Mouse (Mus musculus): Measurements from ENCODE around the gene Exoc6b. TPM values are rescaled to one million over a fixed set of nuclear protein-coding genes. Genes with fewer than 3 reads are reported as not detected.

Gene Exoc6b
- polyA plus RNA-seq, 1 experiment from 2014 or later: 52.7 TPM

- no peak overlapping the region for H3K9ac ChIP-seq (replicated peaks)
- H3K27ac ChIP-seq (replicated peaks): no peak overlapping the region
- no peaks in the 10 kb centered on the region for H3K27me3 ChIP-seq
- no peaks in the 10 kb centered on the region for H3K36me3 ChIP-seq
- no peaks in the 10 kb centered on the region for H3K9me3 ChIP-seq
- no peak overlapping the region for H3K4me2 ChIP-seq (replicated peaks)
- 0 out of 2 replicates have a peak, but pooled peaks cover 2% of the 10 kb centered on the region for H3K4me1 ChIP-seq
- H3K4me3 ChIP-seq: no peak overlapping the region
- WGBS: 91% methylated on average over 4 of the region's 4 CpGs
- ATAC-seq (replicated peaks): no peak
These were observed 428.3 kb downstream of the Exoc6b start for GRCm38 (mm10) chr6:84641062-84641431.

- no peak overlapping the region for H3K4me2 ChIP-seq (replicated peaks)
- H3K9ac ChIP-seq (replicated peaks): no peak overlapping the region
- H3K27ac ChIP-seq (replicated peaks): no peak overlapping the region
- H3K4me1 ChIP-seq: no peaks in the 10 kb centered on the region
- no peak overlapping the region for H3K4me3 ChIP-seq
- no peaks in the 10 kb centered on the region for H3K36me3 ChIP-seq
- no peaks in the 10 kb centered on the region for H3K9me3 ChIP-seq
- ATAC-seq (replicated peaks): no peak
- no peaks in the 10 kb centered on the region for H3K27me3 ChIP-seq
- 81% methylated on average over 9 of the region's 9 CpGs for WGBS
These were observed 428.8 kb downstream of the Exoc6b start for GRCm38 (mm10) chr6:84640324-84641061.

- ATAC-seq (replicated peaks): no peak
- Histone ChIP-seq H3K27ac (replicated peaks) (no peak overlapping the region), H3K4me3 (no peak overlapping the region), H3K27me3 (no peaks in the 10 kb centered on the region), H3K9me3 (no peaks in the 10 kb centered on the region), H3K9ac (replicated peaks) (no peak overlapping the region), H3K4me1 (no peaks in the 10 kb centered on the region), H3K36me3 (no peaks in the 10 kb centered on the region), H3K4me2 (replicated peaks) (no peak overlapping the region)
These were observed 431.1 kb downstream of the Exoc6b start for GRCm38 (mm10) chr6:84638206-84638605.

- H3K27me3 ChIP-seq: no peaks in the 10 kb centered on the region
- no peaks in the 10 kb centered on the region for H3K9me3 ChIP-seq
- no peaks in the 10 kb centered on the region for H3K36me3 ChIP-seq
- H3K4me3 ChIP-seq: no peak overlapping the region
- ATAC-seq (replicated peaks): no peak
- H3K4me2 ChIP-seq (replicated peaks): no peak overlapping the region
- no peak overlapping the region for H3K27ac ChIP-seq (replicated peaks)
- WGBS: 96% methylated on average over 2 of the region's 2 CpGs
- H3K9ac ChIP-seq (replicated peaks): no peak overlapping the region
- H3K4me1 ChIP-seq: no peaks in the 10 kb centered on the region
These were observed 437.7 kb downstream of the Exoc6b start for GRCm38 (mm10) chr6:84631588-84631987.

GRCm38 (mm10) chr6:84630276-84630675 is 439.0 kb downstream of the Exoc6b start:
- no peak for ATAC-seq (replicated peaks)
- WGBS: 69% methylated on average over 1 of the region's 1 CpGs

GRCm38 (mm10) chr6:84628831-84629230 is 440.5 kb downstream of the Exoc6b start:
- H3K36me3 ChIP-seq: no peaks in the 10 kb centered on the region
- ATAC-seq (replicated peaks): no peak
- 95% methylated on average over 5 of the region's 5 CpGs for WGBS

More at GRCm38 (mm10) chr6:84630276-84630675, 439.0 kb downstream of the Exoc6b start:
- H3K4me2 ChIP-seq (replicated peaks): no peak overlapping the region
- no peaks in the 10 kb centered on the region for H3K36me3 ChIP-seq
- H3K4me1 ChIP-seq: no peaks in the 10 kb centered on the region
- no peak overlapping the region for H3K9ac ChIP-seq (replicated peaks)
- no peak overlapping the region for H3K27ac ChIP-seq (replicated peaks)
- no peaks in the 10 kb centered on the region for H3K9me3 ChIP-seq
- no peak overlapping the region for H3K4me3 ChIP-seq
- no peaks in the 10 kb centered on the region for H3K27me3 ChIP-seq

GRCm38 (mm10) chr6:84626398-84626797 is 442.9 kb downstream of the Exoc6b start:
- ATAC-seq (replicated peaks): no peak
- no peaks in the 10 kb centered on the region for H3K9me3 ChIP-seq
- no peaks in the 10 kb centered on the region for H3K4me1 ChIP-seq
- H3K4me3 ChIP-seq: no peak overlapping the region
- H3K9ac ChIP-seq (replicated peaks): no peak overlapping the region
- no peaks in the 10 kb centered on the region for H3K27me3 ChIP-seq
- 97% methylated on average over 2 of the region's 2 CpGs for WGBS
- H3K36me3 ChIP-seq: no peaks in the 10 kb centered on the region
- H3K27ac ChIP-seq (replicated peaks): no peak overlapping the region
- H3K4me2 ChIP-seq (replicated peaks): no peak overlapping the region

More at GRCm38 (mm10) chr6:84628831-84629230, 440.5 kb downstream of the Exoc6b start:
- Histone ChIP-seq H3K9me3 (no peaks in the 10 kb centered on the region), H3K4me2 (replicated peaks) (no peak overlapping the region), H3K27ac (replicated peaks) (no peak overlapping the region), H3K9ac (replicated peaks) (no peak overlapping the region), H3K4me3 (no peak overlapping the region), H3K27me3 (no peaks in the 10 kb centered on the region), H3K4me1 (no peaks in the 10 kb centered on the region)

GRCm38 (mm10) chr6:84619166-84619565 is 450.1 kb downstream of the Exoc6b start:
- H3K36me3 ChIP-seq: peaks cover 12% of the 10 kb centered on the region; the same call in 1 of the 2 replicates
- H3K27me3 ChIP-seq: no peaks in the 10 kb centered on the region
- WGBS: 90% methylated on average over 6 of the region's 6 CpGs
- no peak overlapping the region for H3K27ac ChIP-seq (replicated peaks)
- H3K4me2 ChIP-seq (replicated peaks): no peak overlapping the region
- H3K9me3 ChIP-seq: no peaks in the 10 kb centered on the region
- ATAC-seq (replicated peaks): no peak
- no peak overlapping the region for H3K4me3 ChIP-seq
- no peaks in the 10 kb centered on the region for H3K4me1 ChIP-seq
- H3K9ac ChIP-seq (replicated peaks): no peak overlapping the region

GRCm38 (mm10) chr6:84617051-84617450 is 452.3 kb downstream of the Exoc6b start:
- no peaks in the 10 kb centered on the region for H3K4me1 ChIP-seq
- H3K27me3 ChIP-seq: no peaks in the 10 kb centered on the region
- ATAC-seq (replicated peaks): no peak
- no peaks in the 10 kb centered on the region for H3K9me3 ChIP-seq
- no peak overlapping the region for H3K27ac ChIP-seq (replicated peaks)
- WGBS: 95% methylated on average over 1 of the region's 1 CpGs
- peaks cover 12% of the 10 kb centered on the region; the same call in 1 of the 2 replicates for H3K36me3 ChIP-seq
- no peak overlapping the region for H3K4me2 ChIP-seq (replicated peaks)
- H3K9ac ChIP-seq (replicated peaks): no peak overlapping the region
- H3K4me3 ChIP-seq: no peak overlapping the region

GRCm38 (mm10) chr6:84616586-84616985 is 452.7 kb downstream of the Exoc6b start:
- Histone ChIP-seq H3K4me2 (replicated peaks) (no peak overlapping the region), H3K9ac (replicated peaks) (no peak overlapping the region), H3K27ac (replicated peaks) (no peak overlapping the region), H3K4me1 (no peaks in the 10 kb centered on the region), H3K27me3 (no peaks in the 10 kb centered on the region), H3K4me3 (no peak overlapping the region), H3K36me3 (peaks cover 12% of the 10 kb centered on the region; the same call in 1 of the 2 replicates), H3K9me3 (no peaks in the 10 kb centered on the region)
- 88% methylated on average over 1 of the region's 1 CpGs for WGBS
- no peak for ATAC-seq (replicated peaks)

GRCm38 (mm10) chr6:84613561-84613960 is 455.8 kb downstream of the Exoc6b start:
- Histone ChIP-seq H3K4me2 (replicated peaks) (no peak overlapping the region), H3K9me3 (no peaks in the 10 kb centered on the region), H3K27ac (replicated peaks) (no peak overlapping the region), H3K9ac (replicated peaks) (no peak overlapping the region), H3K27me3 (no peaks in the 10 kb centered on the region), H3K36me3 (no peaks in the 10 kb centered on the region; the same call in 1 of the 2 replicates), H3K4me1 (no peaks in the 10 kb centered on the region), H3K4me3 (no peak overlapping the region)
- ATAC-seq (replicated peaks): no peak
- WGBS: 84% methylated on average over 3 of the region's 3 CpGs

- Histone ChIP-seq H3K4me2 (replicated peaks) (no peak overlapping the region), H3K4me1 (no peaks in the 10 kb centered on the region), H3K4me3 (no peak overlapping the region), H3K27ac (replicated peaks) (no peak overlapping the region), H3K9ac (replicated peaks) (no peak overlapping the region), H3K36me3 (no peaks in the 10 kb centered on the region), H3K27me3 (no peaks in the 10 kb centered on the region), H3K9me3 (no peaks in the 10 kb centered on the region)
- 32% methylated on average over 1 of the region's 1 CpGs for WGBS
- no peak for ATAC-seq (replicated peaks)
These were observed 468.0 kb downstream of the Exoc6b start for GRCm38 (mm10) chr6:84601136-84601889.
